Mouse (Mus musculus) left cerebral cortex, adult 2 months (tissue): ENCODE results near the gene Tnfsf9. TPM values are rescaled to one million over a fixed set of nuclear protein-coding genes. Genes with fewer than 3 reads are reported as not detected.
A peak's percentile ranks its signal among the peaks of the same experiment; 100 is the strongest.

Experiments
- DNase-seq, 2 experiments: peaks; one replicate each; pipeline ENCODE4 v3.0.0; 2021 to 2022; ENCODE audit warnings: low spot score in 2 of 2, mixed read lengths in 1 of 2; ENCODE audit errors: extremely low spot score in 1 of 2
- H3K27ac ChIP-seq: fragments of 200-600 bp; 2 replicates; pipeline ENCODE4 v1.8.1; 2022
- H3K4me3 ChIP-seq: fragments of 200-600 bp; 2 replicates; pipeline ENCODE4 v1.8.1; 2022
- CTCF ChIP-seq: fragments of 200-600 bp; IDR thresholded peaks from 2 replicates; pipeline ENCODE4 v1.8.1; 2022; ENCODE audit warnings: antibody characterized with exemption, mild to moderate bottlenecking, moderate library complexity
- intact Hi-C: fragments of 180-260 bp; cut with DNase I; formaldehyde crosslinking; loops from one replicate; pipeline ENCODE4 v1.15.1; 2025
- total RNA-seq, 2 experiments: library from RNA; stranded (reverse); gene quantifications; 2 replicates each; pipeline ENCODE4 v1.2.3; 2021

Gene Tnfsf9
- total RNA-seq, 2 experiments from 2014 or later = 0.27 to 0.44 TPM

GRCm38 (mm10) chr17:57070699-57071098, 34.4 kb upstream of the Tnfsf9 start:
- Histone ChIP-seq H3K4me3 (no peak overlapping the region), H3K27ac (no peak overlapping the region)
- no peak for TF ChIP-seq CTCF
- DNase-seq = no peak
- intact Hi-C loops = no loop called here

- intact Hi-C loops = no loop called here
- no peak for TF ChIP-seq CTCF
These were observed 28.2 kb upstream of the Tnfsf9 start for GRCm38 (mm10) chr17:57076916-57077315.

GRCm38 (mm10) chr17:57078336-57078735, 26.8 kb upstream of the Tnfsf9 start, which contains the start of gene Dennd1c:
TSS of gene Dennd1c (minus strand) at chr17:57078514.
- H3K27ac ChIP-seq = no peak within 1 kb of the TSS
- DNase-seq = no peak
- intact Hi-C loops = no loop called here
- H3K4me3 ChIP-seq = no peak within 1 kb of the TSS
- no peak for TF ChIP-seq CTCF

More at GRCm38 (mm10) chr17:57076916-57077315, 28.2 kb upstream of the Tnfsf9 start:
- DNase-seq = no peak
- Histone ChIP-seq H3K4me3 (no peak overlapping the region), H3K27ac (no peak overlapping the region)

DNA sequence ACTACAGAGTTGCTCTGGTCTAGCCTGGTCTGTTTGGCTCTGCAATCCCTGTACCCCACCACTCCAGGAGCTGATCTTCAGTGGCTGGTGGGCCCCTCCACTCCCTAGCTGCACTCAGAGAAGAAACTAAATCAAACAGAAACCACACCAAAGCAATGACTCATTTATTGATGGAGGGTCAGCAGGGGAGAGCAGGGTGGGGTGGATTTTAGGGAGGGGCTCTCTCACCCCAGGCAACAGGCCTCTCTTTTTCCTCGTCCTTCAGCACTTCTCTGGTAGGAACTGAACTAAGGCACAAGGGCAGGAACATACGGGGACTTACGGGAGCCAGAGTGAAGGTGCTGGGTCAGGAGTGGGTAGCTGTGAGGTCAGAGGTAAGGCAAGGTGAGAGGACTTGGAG, 25.2 kb upstream of the Tnfsf9 start:
- intact Hi-C loops = no loop called here
- no peak for DNase-seq
- no peak overlapping the region for H3K4me3 ChIP-seq
- TF ChIP-seq CTCF = no peak
- H3K27ac ChIP-seq = no peak overlapping the region

DNA sequence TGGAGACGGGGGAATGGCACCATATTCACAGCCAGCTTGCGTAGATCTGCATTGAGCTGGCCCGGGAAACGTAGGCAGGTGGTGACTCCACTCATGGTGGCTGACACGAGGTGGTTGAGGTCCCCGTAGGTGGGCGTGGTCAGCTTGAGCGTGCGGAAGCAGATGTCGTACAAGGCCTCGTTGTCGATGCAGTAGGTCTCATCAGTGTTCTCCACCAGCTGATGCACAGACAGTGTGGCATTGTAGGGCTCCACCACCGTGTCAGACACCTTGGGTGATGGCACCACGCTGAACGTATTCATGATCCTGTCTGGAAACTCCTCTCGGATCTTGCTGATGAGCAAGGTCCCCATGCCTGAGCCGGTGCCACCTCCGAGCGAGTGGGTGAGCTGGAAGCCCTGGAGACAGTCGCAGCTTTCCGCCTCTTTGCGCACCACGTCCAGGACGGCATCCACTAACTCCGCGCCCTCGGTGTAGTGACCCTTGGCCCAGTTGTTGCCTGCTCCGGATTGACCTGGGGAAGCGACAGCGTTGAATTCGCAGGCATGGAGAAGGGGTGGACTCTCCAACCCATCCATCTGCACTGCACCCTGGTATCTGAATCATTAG, 23.8 kb upstream of the Tnfsf9 start:
- intact Hi-C loops = no loop called here
- Histone ChIP-seq H3K4me3 (no peak overlapping the region), H3K27ac (no peak overlapping the region)
- no peak for DNase-seq
- TF ChIP-seq CTCF = no peak

- no peak for DNase-seq
- Histone ChIP-seq H3K4me3 (no peak overlapping the region), H3K27ac (no peak overlapping the region)
- intact Hi-C loops = no loop called here
- no peak for TF ChIP-seq CTCF
These were observed 22.6 kb upstream of the Tnfsf9 start for GRCm38 (mm10) chr17:57082481-57082880.

DNA sequence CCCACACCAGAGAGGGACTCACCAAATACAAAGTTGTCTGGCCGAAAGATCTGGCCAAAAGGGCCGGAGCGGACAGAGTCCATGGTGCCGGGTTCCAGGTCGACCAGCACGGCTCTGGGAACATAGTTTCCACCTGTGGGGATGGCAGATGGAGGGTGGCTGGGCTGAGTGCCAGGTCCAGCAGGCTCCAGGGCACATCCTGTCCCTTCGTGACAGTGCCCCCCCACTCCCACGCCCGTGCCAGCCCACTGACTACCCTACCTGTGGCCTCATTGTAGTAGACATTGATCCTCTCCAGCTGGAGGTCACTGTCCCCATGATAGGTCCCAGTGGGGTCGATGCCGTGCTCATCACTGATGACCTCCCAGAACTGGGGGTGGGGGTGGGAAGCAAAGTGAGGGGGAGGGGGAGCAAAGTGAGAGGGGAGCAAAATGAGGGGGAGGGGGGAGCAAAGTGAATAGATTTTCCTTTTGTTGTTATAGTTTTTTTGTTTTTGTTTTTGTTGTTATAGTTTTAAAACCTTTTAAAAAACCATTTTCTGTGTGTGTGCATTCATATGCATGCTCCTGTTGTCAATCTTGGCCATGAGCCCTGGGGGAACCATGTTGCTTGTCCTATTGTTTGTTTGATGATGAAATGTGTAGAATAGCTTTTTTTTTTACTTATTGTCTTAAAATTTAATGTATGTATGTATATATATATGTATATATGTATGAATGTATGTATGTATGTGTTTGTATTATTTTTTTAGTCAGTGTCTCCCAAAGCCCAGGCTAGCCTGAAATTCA, 19.0 kb upstream of the Tnfsf9 start:
- intact Hi-C loops = no loop called here
- H3K4me3 ChIP-seq = peak overlapping the region; percentile 68
- H3K27ac ChIP-seq = peak overlapping the region; percentile 94
- TF ChIP-seq CTCF = no peak
- peak in 1 of 2 experiments; percentile 32 for DNase-seq

DNA sequence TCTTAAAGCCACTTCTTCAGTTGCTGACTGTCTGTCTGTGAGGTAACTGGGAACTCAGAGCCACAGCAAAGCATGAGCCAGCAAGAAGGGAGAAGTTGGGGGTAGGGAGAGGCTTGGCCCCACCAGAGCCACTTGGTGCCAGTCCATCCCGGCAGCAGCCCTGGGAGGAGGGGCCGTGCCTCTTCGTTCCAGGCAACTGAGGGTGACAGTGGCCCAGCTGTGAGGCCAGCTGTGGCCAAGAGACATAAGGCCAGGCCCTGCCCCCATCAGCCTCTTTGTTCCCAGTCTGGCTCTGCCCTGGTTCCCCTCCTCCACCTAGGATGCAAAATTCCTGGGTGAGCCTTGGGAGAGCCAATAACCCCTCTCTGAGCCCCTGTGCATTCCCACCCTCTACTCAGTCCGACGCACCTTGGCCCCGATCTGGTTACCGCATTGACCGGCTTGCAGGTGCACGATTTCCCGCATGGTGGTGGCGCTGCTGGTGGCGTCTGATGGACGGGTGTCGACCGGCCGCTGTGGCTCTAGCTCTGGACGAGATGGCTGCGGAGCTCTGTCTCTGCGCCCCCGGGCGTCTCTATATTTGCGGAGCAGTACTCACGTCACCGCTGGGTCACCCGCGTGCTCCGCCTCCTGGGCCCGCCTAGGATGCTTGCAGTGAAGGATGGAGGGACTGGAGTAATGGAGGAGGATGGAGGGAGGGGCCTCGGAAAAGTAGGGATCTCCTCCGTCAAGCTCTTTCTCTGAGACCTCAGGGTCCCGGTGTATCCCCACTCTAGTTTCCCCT, 17.9 kb upstream of the Tnfsf9 start, which contains the start of gene Tubb4a:
TSS of gene Tubb4a (minus strand) at position 734 of the 784 bp plus-strand sequence.
- intact Hi-C loops = loop anchor here (1.0 kb wide), 1 partner anchor 27 kb away; no protein-coding TSS in a partner anchor
- no peak for TF ChIP-seq CTCF
- Histone ChIP-seq H3K4me3 (peak within 1 kb of the TSS; percentile 68), H3K27ac (peak within 1 kb of the TSS; percentile 94)
- DNase-seq = peak; percentile 86 to 87

DNA sequence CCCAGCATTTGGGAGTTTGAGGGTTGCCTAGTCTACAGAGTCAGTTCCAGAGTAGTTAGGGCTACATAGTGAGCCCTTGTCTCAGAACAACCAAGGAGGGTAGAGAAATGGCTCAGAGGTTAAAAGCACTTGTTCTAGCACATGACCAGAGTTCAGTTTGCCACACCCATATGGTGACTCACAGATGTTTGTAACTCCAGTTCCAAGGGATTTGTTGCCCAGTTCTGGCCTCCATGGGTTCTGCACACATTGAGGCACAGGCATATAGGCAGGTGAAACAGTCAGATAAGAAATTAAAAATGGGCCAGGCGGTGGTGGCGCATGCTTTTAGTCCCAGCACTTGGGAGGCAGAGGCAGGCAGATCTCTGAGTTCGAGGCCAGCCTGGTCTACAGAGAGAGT, 10.9 kb upstream of the Tnfsf9 start:
- no peak for TF ChIP-seq CTCF
- DNase-seq = no peak
- intact Hi-C loops = no loop called here
- Histone ChIP-seq H3K27ac (no peak overlapping the region), H3K4me3 (no peak overlapping the region)

GRCm38 (mm10) chr17:57095855-57096622, 9.1 kb upstream of the Tnfsf9 start:
- intact Hi-C loops = loop anchor here (1.0 to 2.0 kb wide), 2 partner anchors 71 to 239 kb away; no protein-coding TSS in a partner anchor
- no peak for DNase-seq
- no peak for TF ChIP-seq CTCF

DNA sequence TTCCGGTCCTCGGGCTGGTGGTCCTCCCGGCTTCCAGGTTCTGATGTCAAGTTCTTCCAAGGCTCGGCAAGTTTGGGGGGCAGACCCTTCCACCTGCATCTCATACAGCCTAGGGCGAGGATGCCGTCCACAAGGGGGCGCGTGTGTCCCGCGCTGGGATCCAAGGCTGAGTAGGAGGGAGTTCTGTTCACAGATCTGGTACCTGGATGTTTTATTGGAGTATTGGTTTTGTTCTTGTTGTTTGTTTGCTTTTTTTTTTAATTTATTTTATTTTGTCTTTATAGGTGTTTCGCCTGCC, 8.6 kb upstream of the Tnfsf9 start:
- peak; percentile 79 to 87 for DNase-seq
- Histone ChIP-seq H3K27ac (no peak overlapping the region), H3K4me3 (0 out of 2 replicates have a peak overlapping the region, but pooled peaks have one; percentile 5)
- intact Hi-C loops = loop anchor here (1.0 to 2.0 kb wide), 2 partner anchors 71 to 238 kb away; no protein-coding TSS in a partner anchor
- peak; percentile 92 for TF ChIP-seq CTCF

More at GRCm38 (mm10) chr17:57095855-57096622, 9.1 kb upstream of the Tnfsf9 start:
- H3K4me3 ChIP-seq = 0 out of 2 replicates have a peak overlapping the region, but pooled peaks have one; percentile 5
- H3K27ac ChIP-seq = no peak overlapping the region
